Mouse (Mus musculus): ENCODE results near the gene Il2rb.

Il2rb gene

GRCm38 (mm10) chr15:78450419-78450768, 44.7 kb downstream of the Il2rb start:
- in situ Hi-C loops (cut with MboI; ENCODE audit: unreplicated experiment in 2 of 2) = no loop called here

GRCm38 (mm10) chr15:78449694-78450418, 45.2 kb downstream of the Il2rb start:
- in situ Hi-C loops (cut with MboI; ENCODE audit: unreplicated experiment in 2 of 2) = loop anchor here (5.0 to 25.0 kb wide), 5 partner anchors 82 to 295 kb away; partner anchors contain the start of gene C1qtnf6 (in 2 of the 2)

GRCm38 (mm10) chr15:78449131-78449530, 45.9 kb downstream of the Il2rb start:
- in situ Hi-C loops (cut with MboI; ENCODE audit: unreplicated experiment in 2 of 2) = loop anchor here (5.0 to 25.0 kb wide), 5 partner anchors 83 to 296 kb away; partner anchors contain the start of gene C1qtnf6 (in 2 of the 2)

- in situ Hi-C loops (cut with MboI; ENCODE audit: unreplicated experiment in 2 of 2) = loop anchor here (5.0 to 25.0 kb wide), 5 partner anchors 84 to 297 kb away; partner anchors contain the start of gene C1qtnf6 (in 2 of the 2)
Observed at GRCm38 (mm10) chr15:78447746-78448535, 47.1 kb downstream of the Il2rb start.

GRCm38 (mm10) chr15:78447121-78447520, 48.0 kb downstream of the Il2rb start:
- in situ Hi-C loops (cut with MboI; ENCODE audit: unreplicated experiment in 2 of 2) = loop anchor here (5.0 to 25.0 kb wide), 5 partner anchors 85 to 298 kb away; partner anchors contain the start of gene C1qtnf6 (in 2 of the 2)

GRCm38 (mm10) chr15:78443857-78444256, 51.2 kb downstream of the Il2rb start:
- in situ Hi-C loops (cut with MboI; ENCODE audit: unreplicated experiment in 2 of 2) = loop anchor here (10.0 to 25.0 kb wide), 2 partner anchors 293 to 301 kb away; no protein-coding TSS in a partner anchor

GRCm38 (mm10) chr15:78442231-78442630, 52.8 kb downstream of the Il2rb start:
- in situ Hi-C loops (cut with MboI; ENCODE audit: unreplicated experiment in 2 of 2) = loop anchor here (10.0 to 25.0 kb wide), 2 partner anchors 295 to 303 kb away; no protein-coding TSS in a partner anchor

- in situ Hi-C loops (cut with MboI; ENCODE audit: unreplicated experiment in 2 of 2) = loop anchor here (10.0 to 25.0 kb wide), 2 partner anchors 254 to 298 kb away; no protein-coding TSS in a partner anchor
Observed at GRCm38 (mm10) chr15:78438973-78439372, 56.1 kb downstream of the Il2rb start.

GRCm38 (mm10) chr15:78438505-78438904, 56.6 kb downstream of the Il2rb start:
- in situ Hi-C loops (cut with MboI; ENCODE audit: unreplicated experiment in 2 of 2) = loop anchor here (10.0 to 25.0 kb wide), 2 partner anchors 254 to 299 kb away; no protein-coding TSS in a partner anchor

- in situ Hi-C loops (cut with MboI; ENCODE audit: unreplicated experiment in 2 of 2) = loop anchor here (10.0 to 25.0 kb wide), 2 partner anchors 253 to 299 kb away; no protein-coding TSS in a partner anchor
Observed at GRCm38 (mm10) chr15:78438018-78438394, 57.1 kb downstream of the Il2rb start.

GRCm38 (mm10) chr15:78437237-78438017, 57.6 kb downstream of the Il2rb start:
- in situ Hi-C loops (cut with MboI; ENCODE audit: unreplicated experiment in 2 of 2) = loop anchor here (10.0 to 25.0 kb wide), 2 partner anchors 253 to 300 kb away; no protein-coding TSS in a partner anchor

GRCm38 (mm10) chr15:78436380-78437192, 58.5 kb downstream of the Il2rb start:
- in situ Hi-C loops (cut with MboI; ENCODE audit: unreplicated experiment in 2 of 2) = loop anchor here (10.0 to 25.0 kb wide), 2 partner anchors 252 to 301 kb away; no protein-coding TSS in a partner anchor

GRCm38 (mm10) chr15:78435681-78436080, 59.4 kb downstream of the Il2rb start:
- in situ Hi-C loops (cut with MboI; ENCODE audit: unreplicated experiment in 2 of 2) = loop anchor here (10.0 to 25.0 kb wide), 2 partner anchors 251 to 302 kb away; no protein-coding TSS in a partner anchor

GRCm38 (mm10) chr15:78434896-78435520, 60.1 kb downstream of the Il2rb start:
- in situ Hi-C loops (cut with MboI; ENCODE audit: unreplicated experiment in 2 of 2) = loop anchor here (10.0 to 25.0 kb wide), 2 partner anchors 250 to 302 kb away; no protein-coding TSS in a partner anchor

- in situ Hi-C loops (cut with MboI; ENCODE audit: unreplicated experiment in 2 of 2) = loop anchor here (10.0 to 25.0 kb wide), 2 partner anchors 247 to 306 kb away; no protein-coding TSS in a partner anchor
Observed at GRCm38 (mm10) chr15:78431541-78432121, 63.4 kb downstream of the Il2rb start.

GRCm38 (mm10) chr15:78430874-78431273, 64.2 kb downstream of the Il2rb start:
- in situ Hi-C loops (cut with MboI; ENCODE audit: unreplicated experiment in 2 of 2) = loop anchor here (10.0 to 25.0 kb wide), 2 partner anchors 246 to 306 kb away; no protein-coding TSS in a partner anchor

GRCm38 (mm10) chr15:78429871-78430622, 65.0 kb downstream of the Il2rb start:
- in situ Hi-C loops (cut with MboI; ENCODE audit: unreplicated experiment in 2 of 2) = loop anchor here (10.0 to 25.0 kb wide), 2 partner anchors 245 to 307 kb away; no protein-coding TSS in a partner anchor

Data from v-Abl transformed pro-B cells (cell line).